Mouse (Mus musculus) liver, embryonic 11.5 days (tissue): ENCODE results near the gene Kif5c. TPM values are rescaled to one million over a fixed set of nuclear protein-coding genes. Genes with fewer than 3 reads are reported as not detected.

ENCODE experiments used
- ATAC-seq: fragments of 200-750 bp; cut with Nextera tagmentation; replicated peaks from 2 replicates; pipeline ENCODE4 v1.8.0; 2017; ENCODE audit warnings: moderate number of reproducible peaks, mild to moderate bottlenecking, moderate TSS enrichment, moderate library complexity; ENCODE audit not compliant: low FRiP score
- DNase-seq: peaks from one replicate; pipeline ENCODE4 v3.0.0-alpha.2; 2017; ENCODE audit warnings: low spot score
- H3K27ac ChIP-seq: fragments of 300-500 bp; sonication (generic); 2 replicates; pipeline ENCODE4 v1.5.1; 2014; ENCODE audit warnings: mild to moderate bottlenecking, low read depth, low read length, control low read depth
- H3K27me3 ChIP-seq: fragments of 300-500 bp; sonication (generic); replicated peaks from 2 replicates; pipeline ENCODE4 v1.6.1; 2014; ENCODE audit warnings: low read length, mixed read lengths; ENCODE audit not compliant: control insufficient read depth, insufficient read depth
- H3K36me3 ChIP-seq: fragments of 300-500 bp; sonication (generic); 2 replicates; pipeline ENCODE4 v1.6.1; 2014; ENCODE audit warnings: mild to moderate bottlenecking, low read length, moderate library complexity, mixed read lengths; ENCODE audit not compliant: control insufficient read depth, insufficient read depth
- H3K4me1 ChIP-seq: fragments of 300-500 bp; sonication (generic); replicated peaks from 2 replicates; pipeline ENCODE4 v1.6.1; 2014; ENCODE audit warnings: low read length, mixed read lengths; ENCODE audit not compliant: control insufficient read depth, insufficient read depth
- H3K4me2 ChIP-seq: fragments of 300-500 bp; sonication (generic); 2 replicates; pipeline ENCODE4 v1.6.1; 2014; ENCODE audit warnings: mild to moderate bottlenecking, control low read depth, moderate library complexity
- H3K4me3 ChIP-seq: fragments of 300-500 bp; sonication (generic); 2 replicates; pipeline ENCODE4 v1.5.1; 2014; ENCODE audit warnings: low read depth, low read length, control low read depth
- H3K9ac ChIP-seq: fragments of 300-500 bp; sonication (generic); 2 replicates; pipeline ENCODE4 v1.6.1; 2014; ENCODE audit warnings: low read depth, low read length, control low read depth
- H3K9me3 ChIP-seq: fragments of 300-500 bp; sonication (generic); 2 replicates; pipeline ENCODE4 v1.6.1; 2016; ENCODE audit warnings: low read length, inconsistent platforms, mixed read lengths; ENCODE audit not compliant: control insufficient read depth
- WGBS: fragments of 180-500 bp; shearing (Covaris S2); extraction: QIAGEN DNeasy Blood & Tissue Kit; methylation state at CpG from one replicate; pipeline ENCODE4 v1.1.7; 2014; 5-methylcytosine and 5-hydroxymethylcytosine counted together
- polyA plus RNA-seq: library from polyadenylated mRNA; unstranded; fragments of >200 nt; fragmentation: Nextera tagmentation; extraction: Ambion mirVana; gene quantifications from 2 replicates; pipeline ENCODE4 v1.2.1, GENCODE M21; 2014

The Kif5c gene
- polyA plus RNA-seq = 0.78 and 1.2 TPM in 2 replicates

DNA sequence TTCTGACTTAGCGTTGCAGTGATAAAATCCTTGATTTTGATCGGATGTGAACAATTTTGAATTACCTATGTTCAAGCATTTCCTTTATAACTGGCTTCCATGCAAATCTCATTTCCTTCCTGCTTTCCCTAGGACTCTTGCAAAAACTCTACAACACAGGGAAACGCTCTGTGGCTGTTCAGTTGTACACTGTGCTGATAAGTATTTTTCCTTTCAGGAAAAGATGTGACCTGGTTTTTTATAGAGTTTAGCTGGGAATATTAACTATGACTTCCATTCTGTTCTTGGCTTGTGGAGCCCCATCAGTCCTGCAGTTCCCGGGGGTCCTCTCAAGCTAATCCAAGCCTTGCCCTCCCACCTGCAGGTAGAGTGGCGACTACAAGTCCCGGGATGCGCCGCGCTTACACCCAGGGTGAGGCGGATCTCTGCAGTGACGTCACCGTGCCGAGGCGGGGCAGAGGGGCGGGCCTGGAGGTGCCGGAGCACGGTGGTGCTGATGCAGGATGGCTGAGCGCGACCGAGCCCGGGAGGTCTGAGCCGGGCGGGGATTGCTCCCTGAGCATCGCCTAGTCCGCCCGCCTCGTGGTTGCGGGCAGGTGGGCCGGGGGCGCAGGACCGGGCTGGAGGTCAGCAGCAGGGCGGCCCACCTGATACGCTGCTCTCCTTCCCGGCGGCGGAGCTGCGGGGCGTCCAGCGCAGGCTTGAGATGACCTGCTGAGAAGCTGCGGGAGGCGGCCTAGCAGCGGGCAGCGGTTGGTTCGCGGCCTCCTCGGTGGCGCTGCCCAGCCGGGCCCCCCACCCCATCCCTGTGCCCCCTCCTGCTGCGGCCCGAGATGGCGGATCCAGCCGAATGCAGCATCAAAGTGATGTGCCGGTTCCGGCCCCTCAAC is at the start of gene Kif5c:
Kif5c (plus strand) TSS at position 470 of the 890 bp plus-strand sequence.
- Histone ChIP-seq H3K27ac (no peak within 1 kb of the TSS), H3K4me3 (peak within 1 kb of the TSS; percentile 55), H3K36me3 (no peaks in the 10 kb centered on the region), H3K27me3 (peaks cover 30% of the 10 kb centered on the region), H3K4me2 (peak within 1 kb of the TSS; percentile 70), H3K9ac (no peak within 1 kb of the TSS), H3K4me1 (peaks cover 2% of the 10 kb centered on the region; the same call in 1 of the 2 replicates), H3K9me3 (no peaks in the 10 kb centered on the region)
- WGBS = 5% methylated on average over 46 of the region's 54 CpGs
- ATAC-seq (peak; percentile 92), DNase-seq (peak; percentile 82)

DNA sequence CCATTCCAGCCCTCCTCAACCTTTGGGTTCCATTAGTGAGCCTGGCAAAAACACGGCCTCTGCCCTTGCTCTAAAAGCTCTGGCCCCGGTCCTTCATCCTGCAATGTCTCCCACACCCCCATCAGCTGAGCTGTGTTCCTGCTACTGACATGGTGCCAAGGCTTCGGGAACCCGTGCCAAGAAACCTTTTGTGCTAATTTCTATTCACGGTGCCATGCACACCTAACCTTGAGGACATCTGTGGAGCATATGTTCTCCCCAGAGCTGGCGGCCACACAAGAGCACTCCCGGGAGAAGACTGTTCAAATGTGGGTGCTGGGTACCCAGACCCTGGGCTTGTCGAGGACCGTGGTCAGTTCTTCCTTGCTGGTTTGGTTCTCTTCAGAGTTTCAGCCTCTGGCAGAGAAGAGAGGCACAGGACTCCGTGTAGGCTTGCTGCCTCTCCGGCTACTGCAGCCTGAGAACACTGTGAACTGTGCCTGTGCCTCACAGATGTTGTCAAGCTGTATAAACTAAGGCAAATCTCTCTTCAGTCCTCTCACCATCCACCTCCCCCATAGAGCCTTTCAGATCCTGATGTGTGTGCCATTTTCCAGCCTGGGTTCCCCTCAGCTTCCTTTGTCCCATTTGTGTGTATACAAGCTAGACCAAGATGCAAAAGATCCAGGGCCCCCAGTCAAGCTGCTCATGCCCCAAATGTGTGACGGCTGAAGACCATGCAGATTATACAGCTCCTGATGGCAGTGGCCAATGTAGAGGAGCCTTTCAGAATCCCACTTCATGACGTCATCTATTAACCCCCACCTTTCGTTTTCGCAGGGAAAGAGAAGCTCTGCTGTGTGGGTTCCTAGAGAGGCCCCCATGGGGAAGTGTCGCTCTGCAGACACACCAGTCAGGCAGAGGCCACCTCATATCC is 49.0 kb upstream of the Kif5c start:
- H3K9ac ChIP-seq = no peak overlapping the region
- no peaks in the 10 kb centered on the region for H3K27me3 ChIP-seq
- no peak overlapping the region for H3K4me3 ChIP-seq
- DNase-seq (no peak), ATAC-seq (no peak)
- H3K36me3 ChIP-seq = no peaks in the 10 kb centered on the region
- H3K27ac ChIP-seq = no peak overlapping the region
- no peaks in the 10 kb centered on the region for H3K4me1 ChIP-seq
- H3K4me2 ChIP-seq = no peak overlapping the region
- WGBS = 74% methylated on average over 16 of the region's 16 CpGs
- no peaks in the 10 kb centered on the region for H3K9me3 ChIP-seq

DNA sequence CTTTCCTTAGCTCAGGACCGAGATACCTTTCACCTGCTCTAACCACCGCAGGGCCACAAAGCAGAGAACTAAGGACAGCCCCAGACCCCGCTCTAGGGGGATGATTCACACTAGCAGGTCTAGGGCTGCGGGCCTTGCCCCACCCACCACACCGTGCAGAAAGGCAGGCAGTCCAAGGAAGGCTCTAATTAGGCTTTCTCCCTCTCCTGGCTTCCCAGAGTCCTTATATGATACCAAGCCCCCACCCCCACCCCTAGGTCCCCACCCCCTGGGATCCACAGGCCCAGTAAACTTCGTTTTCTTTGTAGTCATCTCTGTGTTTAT is 48.4 kb upstream of the Kif5c start:
- Histone ChIP-seq H3K27ac (no peak overlapping the region), H3K9ac (no peak overlapping the region), H3K9me3 (no peaks in the 10 kb centered on the region), H3K4me2 (no peak overlapping the region), H3K4me3 (no peak overlapping the region), H3K27me3 (no peaks in the 10 kb centered on the region), H3K36me3 (no peaks in the 10 kb centered on the region), H3K4me1 (no peaks in the 10 kb centered on the region)
- WGBS = 47% methylated on average over 6 of the region's 6 CpGs
- DNase-seq (no peak), ATAC-seq (no peak)

DNA sequence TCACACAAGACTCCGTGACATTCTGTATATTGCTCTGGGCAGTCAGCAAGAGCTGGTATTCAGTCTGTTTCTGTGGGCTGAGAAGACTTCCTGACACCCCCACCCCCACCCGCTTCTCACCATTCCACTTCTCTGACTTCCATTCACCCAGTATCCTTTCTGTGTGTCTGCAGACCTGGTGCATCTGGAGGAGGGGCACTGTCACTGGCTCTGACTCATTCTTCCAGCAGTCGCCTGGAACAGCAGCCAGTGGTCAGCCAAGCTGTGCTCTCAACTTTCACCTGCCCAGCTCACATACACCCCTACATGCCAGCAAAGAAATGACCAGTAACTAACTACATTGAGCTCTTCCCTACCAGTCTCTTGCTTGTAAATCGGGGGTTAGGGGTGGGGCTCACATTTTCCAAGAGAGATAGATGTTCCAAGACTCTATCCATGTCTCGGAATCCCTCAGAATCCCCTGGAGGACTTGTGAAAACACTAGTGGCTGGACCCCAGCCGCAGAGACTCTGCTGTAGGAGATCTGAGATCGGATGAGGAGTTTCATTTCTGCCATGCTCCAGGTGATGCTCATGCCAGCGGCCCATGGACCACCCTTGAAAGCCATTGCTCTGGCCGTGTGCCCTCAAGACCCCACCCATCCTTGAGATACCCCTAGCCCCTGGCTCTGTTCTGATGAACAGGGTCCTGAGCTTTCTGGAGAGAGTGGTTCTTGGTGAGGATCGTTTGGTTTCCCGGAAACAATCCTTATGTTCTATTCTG is 47.8 kb upstream of the Kif5c start:
- H3K4me2 ChIP-seq = no peak overlapping the region
- no peaks in the 10 kb centered on the region for H3K4me1 ChIP-seq
- no peak for ATAC-seq
- 74% methylated on average over 11 of the region's 11 CpGs for WGBS
- no peak for DNase-seq
- no peak overlapping the region for H3K4me3 ChIP-seq
- no peak overlapping the region for H3K9ac ChIP-seq
- H3K27me3 ChIP-seq = no peaks in the 10 kb centered on the region
- H3K36me3 ChIP-seq = no peaks in the 10 kb centered on the region
- H3K9me3 ChIP-seq = no peaks in the 10 kb centered on the region
- no peak overlapping the region for H3K27ac ChIP-seq

DNA sequence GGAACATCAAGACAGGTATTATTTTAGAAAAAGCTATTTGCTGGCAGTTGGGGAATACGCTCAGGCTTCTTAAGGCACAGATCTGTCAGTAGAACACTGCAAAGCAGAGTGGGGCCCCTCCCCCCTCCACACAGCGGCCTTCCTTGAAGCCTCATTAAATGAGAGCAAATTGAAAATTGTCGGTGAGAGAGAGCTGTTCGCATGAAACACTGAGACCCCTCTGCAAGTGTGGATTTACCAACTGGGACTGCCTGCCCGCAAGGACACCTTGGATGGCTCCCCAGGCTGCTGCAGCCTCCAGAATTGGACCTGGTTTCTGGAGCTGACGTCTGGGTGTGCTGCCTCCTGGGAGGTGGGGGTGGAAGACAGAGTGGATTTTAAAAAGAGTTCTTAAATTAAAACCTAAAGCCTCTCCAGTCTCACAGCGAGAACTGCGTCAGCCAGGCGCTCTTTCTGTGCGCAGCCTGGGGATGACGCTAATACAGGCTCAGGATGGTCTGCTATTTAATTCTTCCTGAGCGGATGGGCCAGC is 46.9 kb upstream of the Kif5c start:
- 71% methylated on average over 12 of the region's 12 CpGs for WGBS
- Histone ChIP-seq H3K4me3 (no peak overlapping the region), H3K36me3 (no peaks in the 10 kb centered on the region), H3K27ac (no peak overlapping the region), H3K9ac (no peak overlapping the region), H3K4me1 (no peaks in the 10 kb centered on the region), H3K9me3 (no peaks in the 10 kb centered on the region), H3K4me2 (no peak overlapping the region), H3K27me3 (no peaks in the 10 kb centered on the region)
- ATAC-seq (no peak), DNase-seq (no peak)

DNA sequence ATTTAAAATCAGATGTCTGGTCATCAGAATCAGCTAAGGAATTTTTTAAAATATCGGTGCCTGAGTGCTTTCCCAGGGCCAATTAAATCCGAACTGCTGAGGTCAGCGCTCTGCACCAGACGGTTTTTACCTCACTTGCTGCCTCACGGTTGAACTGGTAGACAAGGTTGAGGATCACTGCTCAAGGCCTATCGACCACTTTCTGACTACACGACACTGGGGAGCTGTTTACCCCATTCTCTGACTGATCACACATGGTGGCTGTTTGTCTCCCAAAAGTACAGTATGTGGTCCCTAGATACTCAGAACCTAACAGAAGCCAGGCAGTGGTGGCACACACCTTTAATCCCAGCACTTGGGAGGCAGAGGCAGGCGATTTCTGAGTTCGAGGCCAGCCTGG is 46.4 kb upstream of the Kif5c start:
- ATAC-seq (no peak), DNase-seq (no peak)
- H3K36me3 ChIP-seq = no peaks in the 10 kb centered on the region
- H3K4me2 ChIP-seq = no peak overlapping the region
- 74% methylated on average over 9 of the region's 9 CpGs for WGBS
- H3K27me3 ChIP-seq = no peaks in the 10 kb centered on the region
- no peak overlapping the region for H3K9ac ChIP-seq
- H3K27ac ChIP-seq = no peak overlapping the region
- H3K9me3 ChIP-seq = no peaks in the 10 kb centered on the region
- no peak overlapping the region for H3K4me3 ChIP-seq
- H3K4me1 ChIP-seq = no peaks in the 10 kb centered on the region

DNA sequence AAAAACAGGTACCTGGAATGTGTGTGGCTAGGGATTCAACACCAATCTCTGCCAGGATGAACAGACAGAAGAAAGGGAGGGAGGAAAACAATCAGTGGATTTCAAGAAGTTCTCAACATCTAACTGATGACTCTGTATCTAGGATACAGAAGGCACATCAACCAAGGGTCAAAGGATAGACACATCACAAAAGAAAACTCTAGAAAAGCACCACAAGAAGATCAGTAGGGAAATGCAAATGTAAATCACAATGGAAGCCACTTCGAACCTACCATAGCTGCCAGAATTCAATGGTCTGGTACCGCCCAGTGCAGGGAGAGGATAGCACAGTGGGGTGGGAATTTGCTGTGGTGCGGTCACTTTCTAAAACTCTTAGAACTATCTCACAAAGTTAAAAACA is 45.8 kb upstream of the Kif5c start:
- no peak overlapping the region for H3K27ac ChIP-seq
- H3K4me3 ChIP-seq = no peak overlapping the region
- H3K4me2 ChIP-seq = no peak overlapping the region
- no peak overlapping the region for H3K9ac ChIP-seq
- no peaks in the 10 kb centered on the region for H3K4me1 ChIP-seq
- DNase-seq (no peak), ATAC-seq (no peak)
- no peaks in the 10 kb centered on the region for H3K27me3 ChIP-seq
- H3K36me3 ChIP-seq = no peaks in the 10 kb centered on the region
- 90% methylated on average over 3 of the region's 3 CpGs for WGBS
- H3K9me3 ChIP-seq = no peaks in the 10 kb centered on the region

DNA sequence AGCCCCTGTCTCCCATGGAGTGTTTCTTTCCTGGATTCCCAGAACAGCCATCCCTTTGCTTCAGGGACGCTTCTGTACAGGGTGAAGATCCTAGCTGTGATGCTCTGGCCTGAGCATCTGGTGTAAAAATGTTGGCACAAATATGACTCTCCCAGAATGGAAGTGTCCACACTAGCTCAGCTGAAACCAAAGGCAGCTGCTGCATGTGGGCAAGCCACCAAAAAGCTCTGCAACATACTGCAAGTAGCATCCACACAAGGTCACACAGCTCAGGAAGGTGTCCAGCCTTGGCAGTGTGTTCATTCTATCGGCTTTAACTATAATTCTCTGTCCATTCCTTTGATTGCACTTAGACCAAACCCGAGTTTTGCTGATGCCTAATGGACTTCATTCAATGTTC is 38.5 kb upstream of the Kif5c start:
- WGBS = 88% methylated on average over 3 of the region's 3 CpGs
- Histone ChIP-seq H3K4me3 (no peak overlapping the region), H3K36me3 (no peaks in the 10 kb centered on the region), H3K4me2 (no peak overlapping the region), H3K27me3 (no peaks in the 10 kb centered on the region), H3K9me3 (no peaks in the 10 kb centered on the region), H3K4me1 (no peaks in the 10 kb centered on the region), H3K27ac (no peak overlapping the region), H3K9ac (no peak overlapping the region)
- DNase-seq (no peak), ATAC-seq (no peak)
